Comparison of ENCODE assay signal across 14 mouse cellular contexts in the genomic region with DNA sequence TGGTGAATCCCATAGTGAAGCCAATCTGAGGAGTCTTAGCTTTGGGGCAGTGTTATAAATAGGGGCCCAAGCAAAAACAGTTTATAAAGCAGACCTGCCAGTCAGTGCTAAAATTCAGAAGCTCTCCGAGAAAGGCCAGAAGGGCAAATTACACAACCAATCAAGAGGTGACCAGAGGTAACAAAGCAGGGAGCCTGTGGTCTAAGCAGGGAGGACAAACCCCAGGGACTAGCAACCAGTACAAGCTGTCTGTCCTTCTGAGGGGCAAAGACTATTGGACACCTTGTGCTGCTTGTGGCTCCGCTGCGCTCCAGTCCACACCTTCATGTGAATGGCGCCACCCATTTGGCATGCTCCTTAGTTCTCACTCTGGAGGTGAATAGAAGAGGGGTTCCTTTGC.
"Had no signal": no experiment of that assay in that cellular context is flagged by ENCODE, and none has a peak within 500 bp of the region (broad histone marks: within the 10 kb centered on the region; RNA-seq: fewer than 3 reads in every experiment).

No protein-coding gene starts in this region.

- ATAC-seq: midbrain, embryonic 15.5 days had no signal

- DNase-seq: kidney, postnatal 4 days; liver; lung, postnatal 14 days; right cerebral cortex, postnatal 25 days; thymus, postnatal 36 days had no signal

- H3K27me3 ChIP-seq: limb, embryonic 12.5 days; lung, embryonic 15.5 days; midbrain, embryonic 15.5 days; neural tube, embryonic 13.5 days had no signal

- H3K27ac ChIP-seq: kidney, postnatal 0 days; layer of hippocampus, adult 2 months; limb, embryonic 12.5 days; lung, embryonic 15.5 days; macrophage; midbrain, embryonic 15.5 days; neural tube, embryonic 13.5 days had no signal

- H3K9me3 ChIP-seq: lung, embryonic 15.5 days; midbrain, embryonic 15.5 days; neural tube, embryonic 13.5 days had no signal

- H3K9ac ChIP-seq: limb, embryonic 12.5 days; lung, embryonic 15.5 days; midbrain, embryonic 15.5 days; neural tube, embryonic 13.5 days had no signal

- H3K4me3 ChIP-seq: layer of hippocampus, adult 2 months; limb, embryonic 12.5 days; lung, embryonic 15.5 days; megakaryocyte, embryonic 14.5 days; midbrain, embryonic 15.5 days; neural tube, embryonic 13.5 days had no signal

- H3K4me2 ChIP-seq: limb, embryonic 12.5 days; lung, embryonic 15.5 days; midbrain, embryonic 11.5 days; midbrain, embryonic 15.5 days; neural tube, embryonic 13.5 days had no signal

- H3K36me3 ChIP-seq: limb, embryonic 12.5 days; lung, embryonic 15.5 days; midbrain, embryonic 15.5 days; neural tube, embryonic 13.5 days had no signal

- H3K4me1 ChIP-seq: lung, embryonic 15.5 days; megakaryocyte, embryonic 14.5 days; midbrain, embryonic 15.5 days; neural tube, embryonic 13.5 days had no signal
